Mouse (Mus musculus) lung, adult 2 months (tissue): ENCODE data around the gene Tex35. TPM values are rescaled to one million over a fixed set of nuclear protein-coding genes. Genes with fewer than 3 reads are reported as not detected.

Source experiments
- DNase-seq: peaks from one replicate; pipeline ENCODE4 v3.0.0; 2022
- H3K4me1 ChIP-seq: fragments of 200-500 bp; 2 replicates; pipeline ENCODE4 v1.6.1; 2011; ENCODE audit warnings: low read length; ENCODE audit not compliant: control insufficient read depth, insufficient read depth
- H3K4me3 ChIP-seq: fragments of 200-500 bp; replicated peaks from 2 replicates; pipeline ENCODE3; 2011; ENCODE audit warnings: low read depth, mild to moderate bottlenecking, control low read depth, low read length; ENCODE audit errors: extremely low read depth
- CTCF ChIP-seq: fragments of 200-500 bp; IDR thresholded peaks from 2 replicates; pipeline ENCODE4 v1.5.1; 2011; ENCODE audit warnings: mild to moderate bottlenecking, low read length, control low read depth; ENCODE audit not compliant: insufficient read depth
- POLR2A ChIP-seq: fragments of 200-500 bp; IDR thresholded peaks from 2 replicates; pipeline ENCODE4 v1.6.1; 2011; ENCODE audit warnings: low read depth, mild to moderate bottlenecking, control low read depth, low read length, borderline replicate concordance; ENCODE audit errors: extremely low read depth
- WGBS: fragments of 180-500 bp; shearing (Covaris S2); methylation state at CpG from one replicate; pipeline ENCODE4 v1.1.7; 2018; 5-methylcytosine and 5-hydroxymethylcytosine counted together
- polyA plus RNA-seq: library from polyadenylated mRNA; depleted of rRNA; stranded (reverse); fragments of >200 nt; gene quantifications from 2 replicates; pipeline ENCODE4 v1.2.3, GENCODE M21; 2012; rRNA removed

The Tex35 gene
- polyA plus RNA-seq, result 0.15 TPM in 1 of 2 replicates, not detected in the other

- TF ChIP-seq POLR2A, result no peak
- TF ChIP-seq CTCF, result no peak
- DNase-seq, result no peak
- WGBS, result 90% methylated on average over 4 of the region's 4 CpGs
- H3K4me3 ChIP-seq, result no peak within 1 kb of the TSS
- H3K4me1 ChIP-seq, result no peaks in the 10 kb centered on the region
Measured at GRCm38 (mm10) chr1:157108580-157108979, at the start of gene Tex35. TSS of gene Tex35 (minus strand) at chr1:157108680.

GRCm38 (mm10) chr1:157153781-157154180, 45.3 kb upstream of the Tex35 start:
- Histone ChIP-seq H3K4me3 (no peak overlapping the region), H3K4me1 (no peaks in the 10 kb centered on the region)
- TF ChIP-seq CTCF, result no peak
- no peak for TF ChIP-seq POLR2A
- DNase-seq, result no peak

- 79% methylated on average over 1 of the region's 1 CpGs for WGBS
- no peak for TF ChIP-seq CTCF
- TF ChIP-seq POLR2A, result no peak
- Histone ChIP-seq H3K4me3 (no peak overlapping the region), H3K4me1 (no peaks in the 10 kb centered on the region)
- no peak for DNase-seq
Measured at GRCm38 (mm10) chr1:157150107-157150506, 41.6 kb upstream of the Tex35 start.

- WGBS, result 91% methylated on average over 3 of the region's 3 CpGs
- Histone ChIP-seq H3K4me1 (peaks cover 4% of the 10 kb centered on the region), H3K4me3 (no peak overlapping the region)
- TF ChIP-seq CTCF, result no peak
- no peak for TF ChIP-seq POLR2A
- no peak for DNase-seq
Measured at GRCm38 (mm10) chr1:157144621-157145020, 36.1 kb upstream of the Tex35 start.

GRCm38 (mm10) chr1:157143326-157143932, 34.9 kb upstream of the Tex35 start:
- Histone ChIP-seq H3K4me1 (peaks cover 4% of the 10 kb centered on the region), H3K4me3 (no peak overlapping the region)
- TF ChIP-seq POLR2A (no peak), CTCF (no peak)
- DNase-seq, result no peak
- 44% methylated on average over 7 of the region's 7 CpGs for WGBS

- DNase-seq, result no peak
- Histone ChIP-seq H3K4me1 (peaks cover 4% of the 10 kb centered on the region), H3K4me3 (no peak overlapping the region)
- 62% methylated on average over 3 of the region's 3 CpGs for WGBS
- TF ChIP-seq CTCF, result no peak
- TF ChIP-seq POLR2A, result no peak
Measured at GRCm38 (mm10) chr1:157141014-157141413, 32.5 kb upstream of the Tex35 start.

- no peaks in the 10 kb centered on the region for H3K4me1 ChIP-seq
- H3K4me3 ChIP-seq, result no peak overlapping the region
- TF ChIP-seq CTCF (no peak), POLR2A (no peak)
- no peak for DNase-seq
- 84% methylated on average over 1 of the region's 1 CpGs for WGBS
Measured at GRCm38 (mm10) chr1:157137854-157138241, 29.4 kb upstream of the Tex35 start.

GRCm38 (mm10) chr1:157137132-157137853, 28.8 kb upstream of the Tex35 start:
- H3K4me1 ChIP-seq, result no peaks in the 10 kb centered on the region
- 62% methylated on average over 9 of the region's 9 CpGs for WGBS
- DNase-seq, result no peak
- TF ChIP-seq POLR2A (no peak), CTCF (no peak)
- H3K4me3 ChIP-seq, result no peak overlapping the region

- 91% methylated on average over 2 of the region's 2 CpGs for WGBS
- Histone ChIP-seq H3K4me1 (no peaks in the 10 kb centered on the region), H3K4me3 (no peak overlapping the region)
- DNase-seq, result no peak
- TF ChIP-seq CTCF (no peak), POLR2A (no peak)
Measured at GRCm38 (mm10) chr1:157128219-157128618, 19.7 kb upstream of the Tex35 start.

- H3K4me1 ChIP-seq, result no peaks in the 10 kb centered on the region
- TF ChIP-seq POLR2A (no peak), CTCF (no peak)
- no peak for DNase-seq
- no peak overlapping the region for H3K4me3 ChIP-seq
- 55% methylated on average over 3 of the region's 3 CpGs for WGBS
Measured at GRCm38 (mm10) chr1:157123836-157124235, 15.4 kb upstream of the Tex35 start.
